Mouse (Mus musculus) embryonic facial prominence, embryonic 14.5 days (tissue): ENCODE results near the gene Atp9a. TPM values are rescaled to one million over a fixed set of nuclear protein-coding genes. Genes with fewer than 3 reads are reported as not detected.

ENCODE experiments used
- ATAC-seq: fragments of 200-750 bp; cut with Nextera tagmentation; 2 replicates; pipeline ENCODE4 v1.8.0; 2017; ENCODE audit warnings: low read depth, moderate number of reproducible peaks, moderate TSS enrichment
- DNase-seq: peaks from one replicate; pipeline ENCODE4 v3.0.0-alpha.2; 2015; ENCODE audit warnings: low spot score
- H3K27ac ChIP-seq: fragments of 300-500 bp; sonication (generic); replicated peaks from 2 replicates; pipeline ENCODE4 v1.5.1; 2014; ENCODE audit warnings: low read depth, mild to moderate bottlenecking, low read length, moderate library complexity
- H3K27me3 ChIP-seq: fragments of 300-500 bp; sonication (generic); replicated peaks from 2 replicates; pipeline ENCODE4 v1.6.1; 2014; ENCODE audit warnings: low read length; ENCODE audit not compliant: control insufficient read depth, insufficient read depth
- H3K36me3 ChIP-seq: fragments of 300-500 bp; sonication (generic); 2 replicates; pipeline ENCODE4 v1.6.1; 2014; ENCODE audit warnings: low read length, mixed read lengths; ENCODE audit not compliant: control insufficient read depth, insufficient read depth
- H3K4me1 ChIP-seq: fragments of 300-500 bp; sonication (generic); 2 replicates; pipeline ENCODE4 v1.6.1; 2014; ENCODE audit warnings: antibody characterized with exemption, low read length; ENCODE audit not compliant: control insufficient read depth, insufficient read depth
- H3K4me2 ChIP-seq: fragments of 300-500 bp; sonication (generic); 2 replicates; pipeline ENCODE4 v1.6.1; 2014; ENCODE audit warnings: low read depth, mild to moderate bottlenecking, low read length, moderate library complexity, mixed read lengths
- H3K4me3 ChIP-seq: fragments of 300-500 bp; sonication (generic); 2 replicates; pipeline ENCODE4 v1.5.1; 2014; ENCODE audit warnings: low read depth, mild to moderate bottlenecking, low read length
- H3K9ac ChIP-seq: fragments of 300-500 bp; sonication (generic); 2 replicates; pipeline ENCODE4 v1.6.1; 2014; ENCODE audit warnings: low read depth, mild to moderate bottlenecking, low read length, moderate library complexity, mixed read lengths
- H3K9me3 ChIP-seq: fragments of 300-500 bp; sonication (generic); 2 replicates; pipeline ENCODE4 v1.6.1; 2016; ENCODE audit warnings: low read length; ENCODE audit not compliant: control insufficient read depth
- WGBS: fragments of 180-500 bp; shearing (Covaris S2); extraction: QIAGEN DNeasy Blood & Tissue Kit; methylation state at CpG from one replicate; pipeline ENCODE4 v1.1.7; 2014; 5-methylcytosine and 5-hydroxymethylcytosine counted together
- polyA plus RNA-seq: library from polyadenylated mRNA; unstranded; fragments of >200 nt; fragmentation: Nextera tagmentation; extraction: Ambion mirVana; gene quantifications from 2 replicates; pipeline ENCODE4 v1.2.1, GENCODE M21; 2014

Gene Atp9a
- polyA plus RNA-seq, 1 experiment from 2014 or later: 28.7 TPM

- Histone ChIP-seq H3K27ac (no peak within 1 kb of the TSS), H3K27me3 (peaks cover 68% of the 10 kb centered on the region), H3K36me3 (no peaks in the 10 kb centered on the region), H3K9ac (peak within 1 kb of the TSS; percentile 63; the same call in 1 of the 2 replicates), H3K4me3 (peak within 1 kb of the TSS; percentile 56), H3K4me1 (peaks cover 14% of the 10 kb centered on the region), H3K4me2 (peak within 1 kb of the TSS; percentile 97), H3K9me3 (no peaks in the 10 kb centered on the region)
- WGBS: 7% methylated on average over 10 of the region's 10 CpGs
- no peak for DNase-seq
- no peak for ATAC-seq
Observed at GRCm38 (mm10) chr2:168767582-168767981, 25.4 kb upstream of the Atp9a start, which contains the start of gene Sall4. Gene Sall4, minus strand, starts transcription at chr2:168767943.

GRCm38 (mm10) chr2:168766538-168767361 lies 24.5 kb upstream of the Atp9a start:
- Histone ChIP-seq H3K4me3 (peak overlapping the region; percentile 56), H3K9me3 (no peaks in the 10 kb centered on the region), H3K27me3 (peaks cover 76% of the 10 kb centered on the region), H3K9ac (peak overlapping the region; percentile 63), H3K4me2 (peak overlapping the region; percentile 97), H3K36me3 (no peaks in the 10 kb centered on the region), H3K4me1 (peaks cover 14% of the 10 kb centered on the region), H3K27ac (no peak overlapping the region)
- peak; percentile 70; the same call in 1 of the 2 replicates for ATAC-seq
- DNase-seq: peak; percentile 77
- under 1% methylated on average over 37 of the region's 52 CpGs for WGBS

GRCm38 (mm10) chr2:168765696-168766537 lies 23.7 kb upstream of the Atp9a start:
- H3K4me2 ChIP-seq: peak overlapping the region; percentile 97
- ATAC-seq (no peak), DNase-seq (no peak)
- peak overlapping the region; percentile 56 for H3K4me3 ChIP-seq
- peaks cover 76% of the 10 kb centered on the region for H3K27me3 ChIP-seq
- H3K27ac ChIP-seq: no peak overlapping the region
- no peaks in the 10 kb centered on the region for H3K9me3 ChIP-seq
- peak overlapping the region; percentile 63 for H3K9ac ChIP-seq
- H3K36me3 ChIP-seq: no peaks in the 10 kb centered on the region
- WGBS: 1% methylated on average over 61 of the region's 65 CpGs
- peaks cover 14% of the 10 kb centered on the region for H3K4me1 ChIP-seq

- under 1% methylated on average over 31 of the region's 32 CpGs for WGBS
- DNase-seq (peak; percentile 48), ATAC-seq (no peak)
- Histone ChIP-seq H3K4me2 (peak overlapping the region; percentile 97), H3K27me3 (peaks cover 76% of the 10 kb centered on the region), H3K36me3 (no peaks in the 10 kb centered on the region), H3K4me1 (peaks cover 14% of the 10 kb centered on the region), H3K9me3 (no peaks in the 10 kb centered on the region), H3K9ac (peak overlapping the region; percentile 63), H3K4me3 (peak overlapping the region; percentile 56), H3K27ac (no peak overlapping the region)
Observed at GRCm38 (mm10) chr2:168765065-168765681, 23.0 kb upstream of the Atp9a start.

GRCm38 (mm10) chr2:168764460-168764867 lies 22.3 kb upstream of the Atp9a start:
- DNase-seq: no peak
- H3K9me3 ChIP-seq: no peaks in the 10 kb centered on the region
- H3K36me3 ChIP-seq: no peaks in the 10 kb centered on the region
- H3K4me3 ChIP-seq: peak overlapping the region; percentile 56; the same call in 1 of the 2 replicates
- no peak for ATAC-seq
- peaks cover 73% of the 10 kb centered on the region for H3K27me3 ChIP-seq
- H3K4me2 ChIP-seq: peak overlapping the region; percentile 97; the same call in 1 of the 2 replicates
- H3K27ac ChIP-seq: no peak overlapping the region
- H3K4me1 ChIP-seq: peaks cover 14% of the 10 kb centered on the region
- H3K9ac ChIP-seq: no peak overlapping the region
- WGBS: 15% methylated on average over 9 of the region's 9 CpGs

GRCm38 (mm10) chr2:168763785-168764184 lies 21.6 kb upstream of the Atp9a start:
- H3K36me3 ChIP-seq: no peaks in the 10 kb centered on the region
- H3K9me3 ChIP-seq: no peaks in the 10 kb centered on the region
- no peak overlapping the region for H3K27ac ChIP-seq
- peaks cover 67% of the 10 kb centered on the region for H3K27me3 ChIP-seq
- no peak overlapping the region for H3K9ac ChIP-seq
- H3K4me3 ChIP-seq: no peak overlapping the region
- peaks cover 14% of the 10 kb centered on the region for H3K4me1 ChIP-seq
- WGBS: 14% methylated on average over 7 of the region's 7 CpGs
- no peak overlapping the region for H3K4me2 ChIP-seq
- DNase-seq (no peak), ATAC-seq (no peak)

- H3K9ac ChIP-seq: no peak overlapping the region
Observed at GRCm38 (mm10) chr2:168762411-168762815, 20.2 kb upstream of the Atp9a start.

GRCm38 (mm10) chr2:168761954-168762353 lies 19.7 kb upstream of the Atp9a start:
- Histone ChIP-seq H3K4me3 (no peak overlapping the region), H3K9ac (no peak overlapping the region), H3K27ac (no peak overlapping the region), H3K4me1 (peaks cover 10% of the 10 kb centered on the region), H3K9me3 (no peaks in the 10 kb centered on the region), H3K27me3 (peaks cover 49% of the 10 kb centered on the region), H3K4me2 (peak overlapping the region; percentile 28; the same call in 1 of the 2 replicates), H3K36me3 (no peaks in the 10 kb centered on the region)
- DNase-seq: no peak
- 24% methylated on average over 4 of the region's 4 CpGs for WGBS
- no peak for ATAC-seq

More at GRCm38 (mm10) chr2:168762411-168762815, 20.2 kb upstream of the Atp9a start:
- DNase-seq (no peak), ATAC-seq (no peak)
- 5% methylated on average over 12 of the region's 12 CpGs for WGBS
- Histone ChIP-seq H3K4me3 (peak overlapping the region; percentile 14), H3K27ac (no peak overlapping the region), H3K4me2 (peak overlapping the region; percentile 28), H3K27me3 (peaks cover 54% of the 10 kb centered on the region), H3K9me3 (no peaks in the 10 kb centered on the region), H3K4me1 (peaks cover 14% of the 10 kb centered on the region), H3K36me3 (no peaks in the 10 kb centered on the region)
